Mouse (Mus musculus) neural tube, embryonic 15.5 days (tissue): ENCODE results near the gene Gpr39. TPM values are rescaled to one million over a fixed set of nuclear protein-coding genes. Genes with fewer than 3 reads are reported as not detected.

Experiments used
- ATAC-seq: fragments of 200-750 bp; cut with Nextera tagmentation; 2 replicates; pipeline ENCODE4 v1.8.0; 2017; ENCODE audit warnings: mild to moderate bottlenecking, moderate TSS enrichment, moderate library complexity; ENCODE audit not compliant: low FRiP score
- H3K27ac ChIP-seq: fragments of 300-500 bp; sonication (generic); replicated peaks from 2 replicates; pipeline ENCODE4 v1.5.1; 2015; ENCODE audit warnings: mild to moderate bottlenecking, inconsistent platforms
- H3K27me3 ChIP-seq: fragments of 300-500 bp; sonication (generic); replicated peaks from 2 replicates; pipeline ENCODE4 v1.6.1; 2015; ENCODE audit warnings: inconsistent platforms
- H3K36me3 ChIP-seq: fragments of 300-500 bp; sonication (generic); 2 replicates; pipeline ENCODE4 v1.6.1; 2015; ENCODE audit warnings: inconsistent platforms
- H3K4me1 ChIP-seq: fragments of 300-500 bp; sonication (generic); 2 replicates; pipeline ENCODE4 v1.6.1; 2015; ENCODE audit warnings: inconsistent platforms
- H3K4me2 ChIP-seq: fragments of 300-500 bp; sonication (generic); 2 replicates; pipeline ENCODE4 v1.6.1; 2015; ENCODE audit warnings: inconsistent platforms, mild to moderate bottlenecking, moderate library complexity
- H3K4me3 ChIP-seq: fragments of 300-500 bp; sonication (generic); replicated peaks from 2 replicates; pipeline ENCODE4 v1.5.1; 2015; ENCODE audit warnings: mild to moderate bottlenecking, inconsistent platforms
- H3K9ac ChIP-seq: fragments of 300-500 bp; sonication (generic); replicated peaks from 2 replicates; pipeline ENCODE4 v1.6.1; 2015; ENCODE audit warnings: mild to moderate bottlenecking, inconsistent platforms
- H3K9me3 ChIP-seq: fragments of 300-500 bp; sonication (generic); replicated peaks from 2 replicates; pipeline ENCODE4 v1.6.1; 2016; ENCODE audit warnings: inconsistent platforms
- WGBS: fragments of 180-500 bp; shearing (Covaris S2); methylation state at CpG from one replicate; pipeline ENCODE4 v1.1.7; 2015; ENCODE audit warnings: mixed read lengths; 5-methylcytosine and 5-hydroxymethylcytosine counted together
- polyA plus RNA-seq: library from polyadenylated mRNA; unstranded; fragments of >200 nt; fragmentation: Nextera tagmentation; extraction: Ambion mirVana; gene quantifications from 2 replicates; pipeline ENCODE4 v1.2.1, GENCODE M21; 2015

The Gpr39 gene
- polyA plus RNA-seq, 1 experiment from 2014 or later: 0.10 TPM

DNA sequence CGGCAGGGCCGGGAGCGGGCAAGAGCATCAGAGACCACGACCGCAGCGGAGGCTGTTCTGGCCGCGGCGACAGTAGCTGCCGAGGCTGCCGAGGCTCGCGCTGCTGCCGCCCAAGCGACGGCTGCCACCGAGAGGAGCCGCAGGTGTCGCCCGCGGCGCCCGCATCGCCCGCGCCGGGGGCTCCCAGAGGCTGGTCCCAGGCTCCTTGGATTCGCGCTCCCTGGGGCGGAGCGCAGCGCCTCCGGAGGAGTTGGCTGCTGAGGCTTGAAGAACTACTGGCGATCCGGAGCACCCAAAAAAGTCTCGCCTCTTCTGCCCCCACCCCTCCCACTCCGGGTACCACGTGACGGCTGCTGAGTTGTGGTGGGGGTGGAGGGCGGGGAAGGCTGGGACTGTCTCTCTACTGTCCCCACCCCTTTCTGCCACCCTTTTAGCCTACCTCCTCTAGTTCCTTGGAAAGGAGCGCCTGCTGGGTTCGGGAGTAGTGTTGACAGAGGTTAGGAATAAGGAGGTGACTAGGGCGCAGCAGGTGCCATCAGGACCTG lies 235.2 kb downstream of the Gpr39 start:
- Histone ChIP-seq H3K4me2 (peak overlapping the region; percentile 78), H3K36me3 (no peaks in the 10 kb centered on the region), H3K27me3 (no peaks in the 10 kb centered on the region), H3K9me3 (no peaks in the 10 kb centered on the region), H3K4me3 (peak overlapping the region; percentile 46), H3K9ac (peak overlapping the region; percentile 55), H3K27ac (peak overlapping the region; percentile 46; the same call in 1 of the 2 replicates), H3K4me1 (peaks cover 35% of the 10 kb centered on the region)
- under 1% methylated on average over 43 of the region's 43 CpGs for WGBS
- ATAC-seq: peak; percentile 82

GRCm38 (mm10) chr1:125912601-125913600 lies 236.1 kb downstream of the Gpr39 start, which contains the start of gene Lypd1:
TSS of gene Lypd1 (minus strand) at chr1:125913101.
- peak; percentile 27; the same call in 1 of the 2 replicates for ATAC-seq
- Histone ChIP-seq H3K4me2 (peak within 1 kb of the TSS; percentile 78), H3K9me3 (no peaks in the 10 kb centered on the region), H3K4me1 (peaks cover 35% of the 10 kb centered on the region), H3K36me3 (no peaks in the 10 kb centered on the region), H3K27ac (peak within 1 kb of the TSS; percentile 46), H3K9ac (peak within 1 kb of the TSS; percentile 55), H3K27me3 (no peaks in the 10 kb centered on the region), H3K4me3 (peak within 1 kb of the TSS; percentile 46)
- 2% methylated on average over 30 of the region's 30 CpGs for WGBS

DNA sequence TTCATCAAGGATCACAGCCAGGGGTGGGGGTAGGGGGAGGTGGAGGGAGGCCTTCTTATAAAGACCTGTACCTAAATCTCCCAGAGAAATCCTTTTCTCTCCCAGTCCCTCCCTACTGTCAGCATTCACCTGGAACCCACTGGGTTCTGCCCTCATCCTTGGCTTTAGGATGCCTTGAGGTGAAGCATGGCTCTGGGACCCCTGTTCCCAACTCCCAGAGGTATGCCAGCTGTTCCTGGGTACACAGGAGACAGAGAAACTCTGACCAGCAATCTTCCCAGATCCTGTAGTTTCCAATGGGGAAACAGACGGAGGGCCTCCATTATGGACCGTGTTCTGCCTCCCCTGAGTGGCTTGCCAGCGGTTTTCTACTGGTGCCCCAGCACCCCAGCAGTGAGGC lies 243.9 kb downstream of the Gpr39 start:
- 99% methylated on average over 3 of the region's 3 CpGs for WGBS
- no peak for ATAC-seq
- H3K4me2 ChIP-seq: no peak overlapping the region

GRCm38 (mm10) chr1:125923062-125923461 lies 246.3 kb downstream of the Gpr39 start:
- Histone ChIP-seq H3K9me3 (no peaks in the 10 kb centered on the region; the same call in 1 of the 2 replicates), H3K4me1 (no peaks in the 10 kb centered on the region), H3K27me3 (no peaks in the 10 kb centered on the region), H3K27ac (no peak overlapping the region), H3K4me3 (no peak overlapping the region), H3K9ac (no peak overlapping the region), H3K4me2 (no peak overlapping the region), H3K36me3 (no peaks in the 10 kb centered on the region)
- no peak for ATAC-seq
- WGBS: 80% methylated on average over 2 of the region's 2 CpGs

More for the DNA sequence above, 243.9 kb downstream of the Gpr39 start:
- H3K27me3 ChIP-seq: no peaks in the 10 kb centered on the region
- no peaks in the 10 kb centered on the region for H3K4me1 ChIP-seq
- no peak overlapping the region for H3K27ac ChIP-seq
- no peaks in the 10 kb centered on the region; the same call in 1 of the 2 replicates for H3K9me3 ChIP-seq
- H3K4me3 ChIP-seq: no peak overlapping the region
- no peaks in the 10 kb centered on the region for H3K36me3 ChIP-seq
- H3K9ac ChIP-seq: no peak overlapping the region

Other genes starting within 250 kb of the Gpr39 start
- 214 and 250 TPM in 2 replicates for gene Actr3, start 241.3 kb upstream of the Gpr39 start, polyA plus RNA-seq
- gene Slc35f5, start 116.4 kb upstream of the Gpr39 start, polyA plus RNA-seq: 35.8 and 41.5 TPM in 2 replicates
- gene Lypd1, start 236.1 kb downstream of the Gpr39 start, polyA plus RNA-seq: 82.3 and 100 TPM in 2 replicates